Mouse (Mus musculus): ENCODE data around the gene Rsc1a1.

- TF ChIP-seq CTCF (IDR thresholded peaks at IDR 0.05; ENCODE audit: extremely low read depth, insufficient read depth, insufficient read length, insufficient replicate concordance) (no peak), POLR2A (IDR thresholded peaks at IDR 0.05; ENCODE audit: low read depth, low read length) (no peak)
Measured at GRCm38 (mm10) chr4:141635991-141636390, 49.4 kb downstream of the Rsc1a1 start.

All from spleen, adult 2 months (tissue).